Mouse (Mus musculus) testis, postnatal 10 days (tissue): ENCODE measurements at regions not wholly inside any gene's neighbourhood (a gene's known extent, or its start where the extent isn't known, plus 50 kb on each side); places are given as distances from the start of the nearest gene placed in this dataset.

Experiments
- DNase-seq: peaks from one replicate; pipeline ENCODE4 v3.0.0; 2021; ENCODE audit warnings: low spot score

- DNase-seq, result no peak
These were observed 128.6 kb upstream of the Flrt2 start for GRCm38 (mm10) chr12:95563431-95563830.

DNA sequence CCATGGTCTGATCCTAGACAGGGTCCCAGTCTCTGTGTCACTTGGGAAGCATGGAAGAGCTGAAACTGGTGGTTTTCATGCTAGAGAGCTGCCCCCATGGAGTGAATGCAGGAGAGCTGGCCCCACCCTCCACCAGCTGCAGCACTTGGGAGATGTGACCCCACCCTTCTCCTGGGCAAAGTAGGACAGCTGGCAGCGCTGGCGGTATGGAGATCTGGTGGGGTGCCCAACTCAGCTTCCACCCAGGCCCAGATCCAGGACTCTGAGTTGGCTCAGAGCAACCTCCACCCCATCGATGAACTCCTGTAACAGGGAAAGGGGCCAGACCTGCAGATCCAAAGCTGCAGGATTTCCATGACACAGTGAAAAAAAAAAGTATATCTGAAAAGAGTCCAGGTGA lies 115.3 kb upstream of the Flrt2 start:
- peak; percentile 35 for DNase-seq

- DNase-seq, result no peak
These were observed 103.0 kb upstream of the Flrt2 start for GRCm38 (mm10) chr12:95589011-95589410.

DNA sequence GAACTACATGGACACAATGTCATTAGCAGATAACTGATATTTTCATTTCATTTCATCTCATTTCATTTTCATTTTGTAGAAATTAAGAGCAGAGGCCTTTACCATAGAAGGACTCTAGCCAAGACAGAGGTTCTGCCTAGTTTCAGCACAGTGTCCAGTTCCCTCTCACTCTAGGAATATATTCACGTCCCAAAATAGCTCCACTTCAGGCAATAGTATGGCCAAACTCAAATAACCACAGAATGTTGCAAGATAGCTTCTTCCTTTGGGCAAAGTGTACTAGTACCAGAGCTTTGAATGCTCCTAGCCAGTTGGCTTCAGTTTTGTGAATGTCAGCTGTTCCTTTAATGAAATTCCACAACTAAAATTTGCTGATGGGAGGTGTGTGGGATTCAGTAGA lies 72.7 kb upstream of the Flrt2 start:
- DNase-seq, result no peak

GRCm38 (mm10) chr12:95631029-95631428 lies 61.0 kb upstream of the Flrt2 start:
- no peak for DNase-seq

GRCm38 (mm10) chr12:95636647-95637046 lies 55.4 kb upstream of the Flrt2 start:
- DNase-seq, result no peak

GRCm38 (mm10) chr12:95639892-95640291 lies 52.1 kb upstream of the Flrt2 start:
- DNase-seq, result no peak

GRCm38 (mm10) chr12:95641628-95642027 lies 50.4 kb upstream of the Flrt2 start:
- no peak for DNase-seq
